Mouse (Mus musculus) lung, adult 2 months (tissue): ENCODE measurements around the gene Nucb1. TPM values are rescaled to one million over a fixed set of nuclear protein-coding genes. Genes with fewer than 3 reads are reported as not detected.
"Not testable (repeated sequence)": the region's sequence is repeated elsewhere in the genome, so short reads cannot be mapped to it uniquely, and the experiment has no call there.

Experiments
- DNase-seq: peaks from one replicate; pipeline ENCODE4 v3.0.0; 2022
- H3K4me1 ChIP-seq: fragments of 200-500 bp; 2 replicates; pipeline ENCODE4 v1.6.1; 2011; ENCODE audit warnings: low read length; ENCODE audit not compliant: control insufficient read depth, insufficient read depth
- H3K4me3 ChIP-seq: fragments of 200-500 bp; replicated peaks from 2 replicates; pipeline ENCODE3; 2011; ENCODE audit warnings: low read depth, mild to moderate bottlenecking, control low read depth, low read length; ENCODE audit errors: extremely low read depth
- CTCF ChIP-seq: fragments of 200-500 bp; IDR thresholded peaks from 2 replicates; pipeline ENCODE4 v1.5.1; 2011; ENCODE audit warnings: mild to moderate bottlenecking, low read length, control low read depth; ENCODE audit not compliant: insufficient read depth
- POLR2A ChIP-seq: fragments of 200-500 bp; IDR thresholded peaks from 2 replicates; pipeline ENCODE4 v1.6.1; 2011; ENCODE audit warnings: low read depth, mild to moderate bottlenecking, control low read depth, low read length, borderline replicate concordance; ENCODE audit errors: extremely low read depth
- WGBS: fragments of 180-500 bp; shearing (Covaris S2); methylation state at CpG from one replicate; pipeline ENCODE4 v1.1.7; 2018; 5-methylcytosine and 5-hydroxymethylcytosine counted together
- polyA plus RNA-seq: library from polyadenylated mRNA; depleted of rRNA; stranded (reverse); fragments of >200 nt; gene quantifications from 2 replicates; pipeline ENCODE4 v1.2.3, GENCODE M21; 2012

Gene Nucb1
- polyA plus RNA-seq, 1 experiment = 420 TPM

- Histone ChIP-seq H3K4me1 (peaks cover 18% of the 10 kb centered on the region), H3K4me3 (peak within 1 kb of the TSS; percentile 94)
- TF ChIP-seq POLR2A = peak; percentile 98
- no peak for TF ChIP-seq CTCF
- WGBS = under 1% methylated on average over 54 of the region's 54 CpGs
- DNase-seq = peak; percentile 99
Measured at GRCm38 (mm10) chr7:45525809-45526473, 15.7 kb upstream of the Nucb1 start, which contains the start of the genes Ppp1r15a and Plekha4. Gene Ppp1r15a, minus strand, starts transcription at chr7:45526268. Gene Plekha4, plus strand, starts transcription at chr7:45526330.

GRCm38 (mm10) chr7:45524841-45525621, 14.8 kb upstream of the Nucb1 start:
- DNase-seq = peak; percentile 33
- H3K4me1 ChIP-seq = peaks cover 18% of the 10 kb centered on the region
- H3K4me3 ChIP-seq = peak overlapping the region; percentile 94
- TF ChIP-seq CTCF (no peak), POLR2A (peak; percentile 45; the same call in 1 of the 2 replicates)
- WGBS = 12% methylated on average over 12 of the region's 12 CpGs

GRCm38 (mm10) chr7:45523678-45524170, 13.5 kb upstream of the Nucb1 start:
- Histone ChIP-seq H3K4me1 (peaks cover 18% of the 10 kb centered on the region), H3K4me3 (peak overlapping the region; percentile 22)
- 0 out of 2 replicates have a peak, but pooled peaks have one; percentile 4 for TF ChIP-seq POLR2A
- TF ChIP-seq CTCF = no peak
- DNase-seq = no peak
- 62% methylated on average over 13 of the region's 13 CpGs for WGBS

GRCm38 (mm10) chr7:45522957-45523676, 12.9 kb upstream of the Nucb1 start:
- no peak for TF ChIP-seq CTCF
- TF ChIP-seq POLR2A = 0 out of 2 replicates have a peak, but pooled peaks have one; percentile 7
- H3K4me1 ChIP-seq = peaks cover 18% of the 10 kb centered on the region
- DNase-seq = no peak
- 58% methylated on average over 18 of the region's 18 CpGs for WGBS
- H3K4me3 ChIP-seq = peak overlapping the region; percentile 19

GRCm38 (mm10) chr7:45522194-45522752, 12.1 kb upstream of the Nucb1 start:
- 58% methylated on average over 16 of the region's 16 CpGs for WGBS
- TF ChIP-seq POLR2A = no peak
- no peak for TF ChIP-seq CTCF

GRCm38 (mm10) chr7:45521728-45522184, 11.6 kb upstream of the Nucb1 start:
- Histone ChIP-seq H3K4me1 (peaks cover 18% of the 10 kb centered on the region), H3K4me3 (peak overlapping the region; percentile 62)
- WGBS = under 1% methylated on average over 28 of the region's 28 CpGs
- TF ChIP-seq CTCF (no peak), POLR2A (peak; percentile 69; the same call in 1 of the 2 replicates)
- DNase-seq = peak; percentile 85

More at GRCm38 (mm10) chr7:45522194-45522752, 12.1 kb upstream of the Nucb1 start:
- DNase-seq = no peak
- Histone ChIP-seq H3K4me1 (peaks cover 18% of the 10 kb centered on the region), H3K4me3 (peak overlapping the region; percentile 62)

GRCm38 (mm10) chr7:45520605-45521004, 10.4 kb upstream of the Nucb1 start:
- no peak overlapping the region for H3K4me3 ChIP-seq
- WGBS = 91% methylated on average over 7 of the region's 7 CpGs
- no peak for DNase-seq
- no peak for TF ChIP-seq CTCF
- TF ChIP-seq POLR2A = no peak
- peaks cover 18% of the 10 kb centered on the region for H3K4me1 ChIP-seq

- DNase-seq = no peak
- 69% methylated on average over 8 of the region's 8 CpGs for WGBS
- Histone ChIP-seq H3K4me3 (no peak overlapping the region), H3K4me1 (peaks cover 12% of the 10 kb centered on the region)
- no peak for TF ChIP-seq CTCF
- TF ChIP-seq POLR2A = no peak
Measured at GRCm38 (mm10) chr7:45519345-45520120, 9.3 kb upstream of the Nucb1 start.

GRCm38 (mm10) chr7:45518618-45519017, 8.4 kb upstream of the Nucb1 start:
- H3K4me3 ChIP-seq = no peak overlapping the region
- no peak for DNase-seq
- TF ChIP-seq POLR2A = no peak
- TF ChIP-seq CTCF = no peak
- H3K4me1 ChIP-seq = peaks cover 10% of the 10 kb centered on the region
- 93% methylated on average over 16 of the region's 16 CpGs for WGBS

- H3K4me1 ChIP-seq, DNase-seq, H3K4me3 ChIP-seq: not testable (repeated sequence)
- 52% methylated on average over 5 of the region's 5 CpGs for WGBS
Measured at GRCm38 (mm10) chr7:45516846-45517245, 6.6 kb upstream of the Nucb1 start.
